Mouse (Mus musculus) G1E-ER4 (cell line): ENCODE results near the gene Grid1. TPM values are rescaled to one million over a fixed set of nuclear protein-coding genes. Genes with fewer than 3 reads are reported as not detected.

Experiments
- GATA1 ChIP-seq: IDR thresholded peaks from one replicate; pipeline ENCODE4 v1.8.0; 2012; ENCODE audit warnings: low read length, inconsistent platforms
- polyA plus RNA-seq: library from polyadenylated mRNA; stranded (reverse); fragments of >175 nt; gene quantifications from 2 replicates; pipeline ENCODE4 v1.2.3, GENCODE M21; 2012

The Grid1 gene
- polyA plus RNA-seq, 1 experiment: not detected

DNA sequence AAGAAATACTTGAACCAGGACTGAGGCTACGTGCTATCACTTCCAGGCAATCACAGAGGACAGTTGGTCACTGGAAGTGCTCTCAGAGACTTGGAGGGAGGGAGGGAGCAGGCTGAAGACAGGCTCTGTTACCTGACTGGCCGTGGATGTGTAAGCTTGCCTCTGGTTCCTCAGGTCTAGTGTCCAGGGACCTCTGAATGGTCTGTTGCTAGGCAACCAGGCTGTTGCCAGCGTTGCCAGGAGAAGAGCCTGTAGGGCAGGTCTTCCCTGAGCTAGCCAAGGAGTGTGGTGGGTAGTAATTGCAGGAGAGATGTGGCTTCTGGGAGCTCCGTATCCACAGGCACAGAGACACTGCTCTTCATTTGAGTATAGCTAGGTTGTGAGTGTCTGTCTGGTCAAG is 113.3 kb downstream of the Grid1 start:
- no peak for TF ChIP-seq GATA1

DNA sequence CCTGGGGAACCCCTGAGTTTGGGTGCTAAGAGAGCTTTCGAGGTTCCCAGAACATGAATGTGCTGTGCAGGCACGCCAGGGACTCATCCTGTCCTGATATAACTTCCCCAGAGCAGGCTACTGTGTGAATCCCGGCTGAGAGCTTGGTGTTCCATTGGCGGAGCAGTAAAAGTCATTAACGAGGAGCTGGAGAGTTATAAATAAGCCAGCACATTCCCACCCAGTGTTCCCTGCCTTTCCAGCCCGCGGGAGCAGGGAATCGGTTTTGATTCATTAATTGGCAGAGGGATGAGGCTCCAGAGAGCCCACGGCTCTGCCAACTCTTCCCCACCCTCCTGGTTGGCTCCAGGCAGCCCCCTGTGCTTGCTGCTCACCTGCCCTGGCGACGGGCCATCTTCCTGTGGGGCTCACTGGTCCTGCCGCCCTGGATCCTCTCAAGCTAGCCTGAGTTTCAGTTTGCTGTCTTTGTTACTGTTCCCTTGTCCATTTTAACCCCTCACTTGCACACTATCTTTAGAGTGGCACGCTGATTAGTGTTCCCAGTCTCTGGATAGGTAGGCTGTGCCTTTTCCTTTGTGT is 116.4 kb downstream of the Grid1 start:
- no peak for TF ChIP-seq GATA1

GRCm38 (mm10) chr14:34944390-34944979 is 124.6 kb downstream of the Grid1 start:
- no peak for TF ChIP-seq GATA1

- TF ChIP-seq GATA1: no peak
These were observed 125.8 kb downstream of the Grid1 start for GRCm38 (mm10) chr14:34945471-34946313.

DNA sequence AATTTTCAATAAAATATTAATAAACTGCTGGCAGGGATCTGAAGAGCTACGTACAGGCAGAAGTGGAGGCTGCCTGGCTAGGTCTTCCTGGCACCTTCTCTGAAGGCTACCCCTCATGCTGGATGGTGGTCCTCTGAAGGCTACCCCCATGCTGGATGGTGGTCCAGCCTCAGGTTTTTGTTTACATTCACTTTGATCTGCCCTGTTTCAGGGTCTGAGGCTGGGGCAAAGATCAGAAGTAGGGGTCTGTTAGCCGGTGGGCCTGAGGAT is 126.3 kb downstream of the Grid1 start:
- no peak for TF ChIP-seq GATA1

DNA sequence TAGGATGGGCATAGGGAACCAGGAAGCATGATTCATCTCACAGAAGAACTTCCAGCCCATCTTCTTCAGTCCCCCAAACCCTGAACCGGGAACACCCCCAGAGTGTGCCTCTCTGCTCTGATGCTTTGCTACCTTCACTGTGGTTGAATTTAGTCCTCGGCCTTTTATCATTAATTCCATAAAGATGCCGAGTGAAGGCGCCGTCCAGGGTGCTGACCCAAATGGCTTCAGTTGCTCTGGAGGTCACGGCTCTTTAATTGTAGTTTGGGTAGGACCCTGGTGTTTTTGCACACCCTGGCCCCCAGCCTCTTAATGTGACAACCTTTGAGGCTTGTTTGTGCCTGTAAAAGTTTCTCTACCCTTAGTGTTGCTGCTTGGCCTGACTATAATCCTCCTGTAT is 128.3 kb downstream of the Grid1 start:
- no peak for TF ChIP-seq GATA1

- TF ChIP-seq GATA1: no peak
These were observed 132.4 kb downstream of the Grid1 start for GRCm38 (mm10) chr14:34952311-34952710.

- no peak for TF ChIP-seq GATA1
These were observed 133.7 kb downstream of the Grid1 start for GRCm38 (mm10) chr14:34953566-34953965.

- TF ChIP-seq GATA1: no peak
These were observed 135.8 kb downstream of the Grid1 start for GRCm38 (mm10) chr14:34955689-34956088.

- TF ChIP-seq GATA1: no peak
These were observed 140.3 kb downstream of the Grid1 start for GRCm38 (mm10) chr14:34960227-34960626.

GRCm38 (mm10) chr14:34963616-34964168 is 143.8 kb downstream of the Grid1 start:
- TF ChIP-seq GATA1: no peak

GRCm38 (mm10) chr14:34969102-34969819 is 149.4 kb downstream of the Grid1 start:
- no peak for TF ChIP-seq GATA1

DNA sequence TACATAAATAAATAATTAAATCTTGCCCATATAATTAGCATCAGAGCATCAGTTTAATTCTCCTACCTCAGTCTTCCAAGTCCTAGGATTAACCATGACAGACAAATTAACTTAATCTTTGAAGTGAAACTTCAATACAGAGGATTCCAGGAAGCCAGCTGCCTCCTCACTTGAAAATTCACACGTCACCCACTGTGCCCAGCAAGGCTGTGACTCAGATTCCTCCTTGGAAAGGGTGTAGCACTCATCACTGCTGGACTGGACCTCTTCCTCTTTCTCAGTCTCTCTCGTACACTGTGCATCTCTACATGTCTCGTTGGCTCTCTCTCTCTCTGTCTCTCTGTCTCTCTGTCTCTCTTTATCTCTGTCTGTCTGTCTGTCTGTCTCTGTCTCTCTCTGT is 153.0 kb downstream of the Grid1 start:
- no peak for TF ChIP-seq GATA1

DNA sequence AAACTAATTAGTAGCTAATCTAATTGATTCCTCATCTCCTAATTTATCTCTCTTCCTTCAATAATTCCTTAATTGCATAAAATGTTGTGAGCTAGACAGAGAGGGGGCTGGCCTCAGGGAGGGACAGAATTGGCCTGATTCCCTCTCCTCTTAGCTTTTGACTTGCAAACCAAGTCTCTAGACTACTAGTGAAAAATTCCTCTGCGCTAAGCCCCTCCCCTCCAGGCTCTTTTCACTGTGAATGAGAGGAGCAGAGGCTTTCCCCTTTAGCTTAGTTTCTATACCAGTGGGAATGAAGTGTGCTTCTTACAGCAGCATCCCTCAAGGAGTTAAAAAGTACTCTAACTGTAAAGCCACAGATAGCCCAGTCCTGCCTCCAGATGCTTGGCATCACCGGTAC is 160.8 kb downstream of the Grid1 start:
- no peak for TF ChIP-seq GATA1

- TF ChIP-seq GATA1: no peak
These were observed 169.2 kb downstream of the Grid1 start for GRCm38 (mm10) chr14:34989131-34989530.

GRCm38 (mm10) chr14:35006736-35007135 is 186.8 kb downstream of the Grid1 start:
- no peak for TF ChIP-seq GATA1
